Mouse (Mus musculus): ENCODE measurements around the gene Acads. TPM values are rescaled to one million over a fixed set of nuclear protein-coding genes. Genes with fewer than 3 reads are reported as not detected.
"Not testable (repeated sequence)": the region's sequence is repeated elsewhere in the genome, so short reads cannot be mapped to it uniquely, and the experiment has no call there.

Acads gene
- total RNA-seq (2017), result 7.1 and 10.5 TPM in 2 replicates

DNA sequence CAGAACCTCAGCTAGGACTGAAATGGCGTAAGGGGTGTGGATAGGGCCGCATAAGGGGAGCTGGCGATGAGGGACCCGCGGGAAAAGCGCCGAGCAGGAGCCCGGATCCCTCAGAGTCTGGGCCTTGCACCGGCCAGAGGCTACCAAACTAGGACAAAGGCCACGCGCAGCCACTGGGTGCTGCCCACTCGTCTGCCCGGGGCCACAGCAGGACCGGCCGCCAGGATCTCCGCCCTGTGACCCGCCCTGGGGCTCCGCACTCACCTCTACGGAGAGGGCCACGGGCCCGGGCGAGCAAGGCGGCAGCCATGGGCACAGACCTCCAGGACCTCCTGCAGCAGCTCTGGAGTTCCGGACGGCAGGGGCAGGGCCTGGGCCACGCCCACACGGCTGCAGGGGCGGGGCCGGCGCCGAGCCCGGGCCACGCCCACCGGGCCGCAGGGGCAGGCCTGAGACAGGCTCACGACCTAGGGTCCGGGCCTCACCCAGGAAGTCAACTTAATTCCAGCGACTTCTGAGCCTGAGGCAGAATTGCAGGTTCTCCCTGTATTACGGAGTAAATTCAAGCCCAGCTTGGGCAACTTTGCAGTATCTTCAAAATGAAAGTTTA is at the start of gene Acads:
Gene Acads, minus strand, starts transcription at position 386 of the 610 bp plus-strand sequence.
- ATAC-seq (ENCODE audit: extremely low read depth, insufficient number of reproducible peaks, low FRiP score, poor library complexity, severe bottlenecking), result peak; percentile 72

DNA sequence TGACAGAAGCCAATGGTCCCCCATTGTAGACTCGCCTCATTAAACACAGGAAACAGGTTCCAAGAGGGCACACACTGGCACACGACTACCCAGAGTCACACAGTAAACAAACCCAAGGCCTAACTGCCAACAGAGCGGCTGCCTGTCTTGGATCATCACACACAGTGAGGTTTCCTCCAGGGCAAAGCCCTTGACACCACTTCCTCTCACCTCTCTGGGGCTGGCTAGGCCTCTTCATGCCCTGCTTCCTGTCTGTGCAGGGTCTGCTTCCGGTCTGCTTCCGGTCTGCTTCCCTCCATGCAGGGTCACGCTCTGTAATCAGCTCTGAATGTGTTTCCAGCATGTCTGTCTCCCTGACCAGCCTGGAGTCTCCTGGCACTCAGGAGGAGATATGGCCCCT is 48.2 kb upstream of the Acads start:
- peak; percentile 95 for ATAC-seq (ENCODE audit: extremely low read depth, insufficient number of reproducible peaks, low FRiP score, poor library complexity, severe bottlenecking)

DNA sequence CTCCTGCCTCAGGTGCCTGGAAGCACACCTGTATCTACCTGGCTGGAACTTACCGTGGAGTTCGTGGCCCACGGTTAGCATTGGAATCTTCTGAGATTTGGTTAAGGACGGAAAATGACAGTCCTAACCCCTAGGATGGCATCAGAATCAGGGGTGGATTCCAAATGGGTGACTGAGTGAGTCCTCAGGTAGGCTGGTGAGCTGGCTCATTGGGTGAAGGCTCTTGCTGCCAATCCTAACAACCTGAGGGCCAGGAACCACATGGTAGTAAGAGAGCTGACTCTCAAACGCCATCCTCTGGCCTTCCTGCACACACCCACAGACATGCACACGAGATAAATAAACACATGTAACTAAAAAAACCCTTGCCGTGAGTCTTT is 47.7 kb upstream of the Acads start:
- no peak for ATAC-seq (ENCODE audit: extremely low read depth, insufficient number of reproducible peaks, low FRiP score, poor library complexity, severe bottlenecking)

DNA sequence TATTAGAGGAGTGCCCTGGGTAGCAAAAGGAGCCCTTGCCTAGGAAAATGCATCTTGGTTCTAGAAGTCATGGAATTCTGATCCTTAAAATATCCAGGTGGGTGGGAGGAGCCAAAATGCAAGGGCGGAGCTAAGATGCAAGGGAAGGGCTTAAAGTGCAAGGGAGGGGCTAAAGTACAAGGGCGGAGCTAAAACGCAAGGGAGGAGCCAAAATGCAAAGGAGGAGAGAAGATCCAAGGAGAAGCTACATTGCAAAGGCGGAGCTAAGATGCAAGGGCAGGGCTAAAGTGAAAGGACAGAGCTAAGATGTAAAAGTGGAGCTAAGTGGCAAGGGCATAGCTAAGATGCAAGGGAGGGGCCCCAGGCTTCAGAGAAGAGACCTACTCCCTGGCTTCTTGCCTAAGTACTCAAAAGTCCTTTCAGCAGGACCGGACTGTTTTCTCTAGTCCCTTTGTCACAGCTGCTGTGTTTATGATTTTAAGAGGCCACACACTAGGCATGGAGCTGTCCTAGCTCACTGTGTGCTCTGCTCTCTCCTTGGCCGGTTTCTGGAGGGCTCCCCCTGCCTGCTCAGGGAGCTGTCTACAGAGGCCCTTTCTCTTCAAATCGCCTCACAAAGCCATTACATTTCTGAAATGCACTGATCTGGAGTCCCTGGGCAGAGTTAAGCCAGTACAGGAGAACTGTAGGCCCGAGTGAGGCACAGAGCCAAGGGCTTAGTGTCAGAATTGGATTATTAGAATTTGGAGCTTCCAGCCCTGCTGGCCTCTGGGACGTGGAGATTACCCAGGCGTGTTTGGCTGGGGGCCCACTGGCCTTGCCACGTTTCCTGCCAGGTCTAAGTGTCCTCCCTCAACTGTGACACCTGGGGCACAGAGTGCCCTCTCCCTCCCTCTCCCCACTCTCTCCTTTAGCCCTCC is 47.0 kb upstream of the Acads start:
- ATAC-seq (ENCODE audit: extremely low read depth, insufficient number of reproducible peaks, low FRiP score, poor library complexity, severe bottlenecking), result no peak

DNA sequence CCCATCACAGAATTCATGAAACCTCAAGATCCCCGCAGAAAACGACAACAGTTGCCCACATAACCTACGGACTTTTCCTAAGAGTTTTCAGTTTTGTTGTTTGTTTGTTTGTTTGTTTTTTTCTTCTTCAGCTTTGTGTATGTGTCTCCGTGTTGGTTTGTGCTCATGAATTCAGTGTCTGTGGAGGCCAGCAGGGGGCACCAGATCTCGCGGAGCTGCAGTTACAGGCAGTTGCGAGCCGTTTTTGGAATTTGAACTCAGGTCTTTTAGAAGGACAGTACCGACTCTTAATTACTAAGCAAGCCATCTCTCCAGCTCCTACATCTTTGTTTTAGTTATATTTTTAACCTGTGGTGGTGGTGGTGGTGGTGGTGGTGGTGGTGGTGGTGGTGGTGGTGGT is 46.2 kb upstream of the Acads start:
- ATAC-seq (ENCODE audit: extremely low read depth, insufficient number of reproducible peaks, low FRiP score, poor library complexity, severe bottlenecking), result no peak

DNA sequence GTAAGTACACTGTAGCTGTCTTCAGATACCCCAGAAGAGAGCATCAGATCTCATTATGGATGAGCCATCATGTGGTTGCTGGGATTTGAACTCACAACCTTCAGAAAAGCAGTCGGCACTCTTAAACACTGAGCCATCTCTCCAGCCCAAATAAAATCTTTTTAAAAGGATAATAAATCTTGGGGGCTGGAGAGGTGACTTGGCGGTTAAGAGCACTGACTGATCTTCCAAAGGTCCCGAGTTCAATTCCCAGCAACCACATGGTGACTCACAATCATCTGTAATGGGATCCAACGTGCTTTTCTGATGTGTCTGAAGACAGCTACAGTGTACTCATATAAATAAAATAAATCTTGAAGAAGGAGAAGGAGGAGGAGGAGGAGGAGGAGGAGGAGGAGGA is 45.3 kb upstream of the Acads start:
- not testable (repeated sequence) for ATAC-seq (ENCODE audit: extremely low read depth, insufficient number of reproducible peaks, low FRiP score, poor library complexity, severe bottlenecking)

DNA sequence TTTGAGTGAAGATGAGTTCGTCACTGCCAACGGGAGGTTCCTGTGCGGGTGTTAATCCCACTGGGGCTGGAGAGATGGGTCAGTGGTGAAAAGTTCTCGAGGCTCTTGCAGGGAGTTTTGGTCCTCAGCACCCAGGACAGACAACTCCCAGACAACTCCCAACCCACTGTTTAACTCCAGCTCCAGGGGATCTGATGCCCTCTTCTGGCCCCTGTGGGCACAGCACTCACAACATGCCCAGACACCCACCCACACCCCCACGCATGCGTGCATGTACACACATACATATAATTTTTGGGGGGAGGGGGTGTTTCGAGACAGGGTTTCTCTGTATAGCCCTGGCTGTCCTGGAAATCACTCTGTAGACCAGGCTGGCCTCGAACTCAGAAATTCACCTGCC is 44.4 kb upstream of the Acads start:
- ATAC-seq (ENCODE audit: extremely low read depth, insufficient number of reproducible peaks, low FRiP score, poor library complexity, severe bottlenecking), result no peak

DNA sequence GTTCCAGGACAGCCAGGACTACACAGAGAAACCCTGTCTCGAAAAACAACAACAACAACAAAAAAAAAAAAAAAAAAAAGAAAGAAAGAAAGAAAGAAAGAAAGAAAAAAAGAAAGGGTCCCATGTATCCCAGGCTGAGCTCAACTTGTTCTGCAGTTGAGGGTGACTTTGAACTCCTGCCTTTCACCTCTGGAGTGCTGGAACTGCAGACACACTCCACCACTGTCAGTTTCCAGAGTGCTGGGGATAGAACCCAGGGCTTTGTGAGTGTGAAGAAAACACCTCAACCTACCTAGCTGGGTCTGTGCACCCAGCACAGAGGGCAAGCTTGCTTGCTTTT is 42.8 kb upstream of the Acads start:
- ATAC-seq (ENCODE audit: extremely low read depth, insufficient number of reproducible peaks, low FRiP score, poor library complexity, severe bottlenecking), result not testable (repeated sequence)

DNA sequence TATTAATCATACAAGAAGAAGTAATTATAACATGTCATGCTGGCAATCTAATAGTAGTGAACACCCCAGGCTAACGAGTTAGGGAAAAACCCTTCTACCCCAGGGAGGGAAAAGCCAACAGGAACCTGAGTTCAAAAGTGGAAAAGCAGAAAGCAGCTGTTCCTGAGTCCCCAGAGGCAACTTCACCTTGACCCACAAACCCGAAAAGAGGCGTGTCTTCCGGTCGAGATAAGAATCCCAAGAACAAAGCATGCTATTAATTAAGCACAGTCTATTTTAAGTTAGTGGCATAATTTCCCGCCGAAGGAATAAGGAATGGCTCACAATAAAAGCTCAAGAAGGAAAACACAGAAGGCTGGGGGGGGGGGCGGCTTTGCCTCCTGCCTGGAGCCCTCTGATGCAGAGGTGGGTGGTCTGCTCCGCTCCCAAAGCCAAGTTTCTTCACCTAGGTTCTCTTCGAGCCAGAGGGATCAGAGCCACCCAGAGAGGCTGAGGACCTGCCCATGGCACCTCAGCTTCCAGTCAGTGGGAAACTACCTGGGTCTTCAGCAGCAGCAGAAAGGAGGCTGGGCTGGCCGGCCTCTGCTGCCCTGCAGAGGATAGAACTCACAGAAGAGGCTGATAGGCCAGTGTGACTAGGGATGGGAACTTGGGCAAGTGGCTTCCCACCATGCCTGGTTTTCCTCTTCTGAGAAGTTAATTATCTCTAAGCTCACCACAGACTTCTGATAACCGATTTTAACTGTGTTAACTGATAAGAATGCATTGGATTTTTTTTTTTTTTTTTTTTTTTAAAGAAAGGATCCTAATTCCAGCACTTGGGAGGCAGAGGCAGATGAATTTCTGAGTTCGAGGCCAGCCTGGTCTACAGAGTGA is 42.2 kb upstream of the Acads start:
- ATAC-seq (ENCODE audit: extremely low read depth, insufficient number of reproducible peaks, low FRiP score, poor library complexity, severe bottlenecking), result no peak

DNA sequence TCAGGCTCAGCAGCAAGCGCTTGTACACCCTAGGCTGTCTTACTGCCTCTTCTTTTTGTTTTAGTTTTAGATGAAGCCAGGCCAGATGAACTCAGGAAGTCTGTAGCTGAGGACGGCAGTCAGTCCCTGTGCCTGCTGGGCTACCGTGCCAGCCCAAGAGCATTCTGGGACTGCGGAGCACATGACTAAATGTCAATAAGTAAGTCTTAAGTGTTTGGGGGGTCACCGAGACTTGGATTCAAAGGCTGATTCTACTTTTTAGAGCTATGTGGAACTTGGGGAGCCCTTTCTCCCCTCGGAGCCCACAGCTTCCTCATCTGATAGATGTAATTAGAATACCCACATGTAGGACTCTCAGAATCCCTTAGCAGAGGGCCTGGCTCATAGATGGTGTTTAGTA is 41.5 kb upstream of the Acads start:
- ATAC-seq (ENCODE audit: extremely low read depth, insufficient number of reproducible peaks, low FRiP score, poor library complexity, severe bottlenecking), result no peak

DNA sequence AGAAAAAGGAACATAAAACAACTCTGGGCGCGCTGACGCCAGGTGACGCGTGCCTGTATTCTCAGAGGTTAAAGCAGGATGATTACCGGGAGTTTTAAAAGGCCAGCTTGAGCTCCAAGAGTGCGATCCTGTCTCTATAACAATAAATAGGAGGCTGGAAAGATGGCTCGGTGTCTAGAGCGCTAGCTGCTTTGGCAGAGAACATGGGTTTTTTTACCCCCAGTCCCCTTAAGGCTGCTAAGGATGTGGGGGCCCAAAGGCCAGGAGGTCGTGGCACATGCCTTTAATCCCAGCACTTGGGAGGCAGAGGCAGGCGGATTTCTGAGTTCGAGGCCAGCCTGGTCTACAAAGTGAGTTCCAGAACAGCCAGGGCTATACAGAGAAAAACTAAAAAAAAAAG is 40.0 kb upstream of the Acads start:
- no peak for ATAC-seq (ENCODE audit: extremely low read depth, insufficient number of reproducible peaks, low FRiP score, poor library complexity, severe bottlenecking)

DNA sequence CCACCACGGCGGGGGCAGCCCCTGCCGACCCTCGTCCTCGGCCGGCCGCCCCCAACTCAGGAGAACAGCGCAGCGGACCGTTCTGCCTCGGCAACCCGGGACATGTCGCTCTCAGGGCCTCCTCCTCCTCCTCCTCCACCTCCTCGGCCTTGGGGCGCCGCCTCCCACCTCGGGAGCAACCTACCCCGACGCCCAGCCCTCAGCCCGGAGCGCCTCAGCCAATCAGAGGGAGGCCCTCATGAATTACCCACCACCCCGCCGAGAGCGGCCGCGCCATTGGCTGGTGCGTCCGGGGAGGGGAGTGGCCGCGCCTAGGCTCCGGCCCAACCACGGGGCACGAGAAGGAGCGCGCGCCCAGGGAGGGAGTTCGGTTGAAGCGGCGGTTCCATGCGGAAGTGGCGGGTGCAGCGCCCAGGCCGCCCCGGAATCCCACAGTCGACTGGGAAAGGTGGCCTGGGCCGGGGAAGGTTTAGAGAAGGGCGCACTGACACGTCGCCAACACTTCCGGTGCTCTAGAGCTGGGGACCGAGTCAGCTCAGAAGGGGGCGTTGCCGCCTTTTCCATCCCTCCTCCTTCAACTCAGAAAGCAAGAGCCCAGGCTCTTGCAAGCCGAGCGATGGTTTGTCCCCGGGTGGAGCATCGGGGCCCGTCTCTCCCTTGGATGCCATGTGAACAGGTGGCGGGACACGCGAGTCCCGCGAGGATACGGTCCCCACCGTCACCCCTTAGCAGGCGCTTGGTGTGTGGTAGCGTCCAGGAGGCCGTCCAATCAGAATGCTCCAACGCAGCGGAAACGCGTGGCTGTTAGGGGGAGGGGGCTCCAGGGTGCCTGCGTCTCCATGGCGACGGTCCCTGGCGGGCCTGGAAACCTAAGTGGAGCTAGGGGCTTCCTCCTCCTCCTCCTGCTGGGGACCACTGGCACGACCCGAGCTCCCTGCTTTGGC is 39.2 kb upstream of the Acads start, which contains the start of gene Mlec:
Gene Mlec, minus strand, starts transcription at position 140 of the 944 bp plus-strand sequence.
- ATAC-seq (ENCODE audit: extremely low read depth, insufficient number of reproducible peaks, low FRiP score, poor library complexity, severe bottlenecking), result peak; percentile 91

DNA sequence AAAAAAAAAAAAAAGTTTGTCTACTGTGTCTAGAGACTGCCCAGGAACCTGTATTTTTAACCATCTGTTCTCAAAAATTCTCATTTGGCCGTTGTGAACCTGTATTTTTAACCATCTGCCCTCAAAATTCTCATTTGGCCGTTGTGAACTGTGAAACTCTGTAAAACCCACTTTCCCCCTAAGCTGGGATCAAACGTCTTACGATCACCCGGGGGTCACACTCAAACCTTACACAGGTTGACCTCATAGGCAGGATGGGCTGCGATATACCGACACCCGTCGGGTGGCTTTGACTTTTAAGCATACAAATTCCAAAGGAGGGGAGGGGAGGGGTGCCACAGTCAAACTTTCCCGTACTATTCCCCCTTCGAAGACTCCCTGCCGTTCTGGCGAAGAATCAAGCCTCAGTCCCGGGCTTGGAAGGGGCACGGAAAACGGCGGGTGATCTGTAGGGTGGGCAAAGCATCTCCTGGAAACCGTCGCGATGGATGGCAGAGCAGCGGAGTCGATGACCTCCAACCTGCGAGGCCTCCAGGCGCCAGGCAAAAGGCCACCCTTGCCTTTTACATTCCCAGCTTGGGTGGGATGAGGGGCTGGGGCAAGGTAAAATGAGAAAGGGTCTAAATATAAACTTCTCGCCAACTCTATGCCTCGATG is 37.9 kb upstream of the Acads start:
- no peak for ATAC-seq (ENCODE audit: extremely low read depth, insufficient number of reproducible peaks, low FRiP score, poor library complexity, severe bottlenecking)

DNA sequence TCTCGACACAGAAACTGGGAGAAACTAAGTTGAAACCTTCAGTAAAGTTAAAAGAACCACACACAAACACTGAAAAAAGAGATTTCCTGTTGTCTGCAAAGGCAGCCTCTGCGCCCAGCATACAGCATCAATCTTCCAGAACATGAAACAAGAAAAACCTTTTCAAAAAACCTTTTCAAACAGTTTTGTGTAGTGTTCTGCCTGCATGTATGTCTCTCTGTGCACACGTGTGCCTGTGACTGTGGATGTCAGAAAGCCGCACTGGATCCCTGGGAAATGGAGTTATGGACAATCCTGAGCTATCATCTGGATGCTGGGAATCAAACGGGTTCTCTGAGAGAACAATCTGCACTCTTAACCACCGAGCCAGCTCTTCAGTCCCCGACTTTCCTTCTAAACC is 37.3 kb upstream of the Acads start:
- ATAC-seq (ENCODE audit: extremely low read depth, insufficient number of reproducible peaks, low FRiP score, poor library complexity, severe bottlenecking), result no peak

DNA sequence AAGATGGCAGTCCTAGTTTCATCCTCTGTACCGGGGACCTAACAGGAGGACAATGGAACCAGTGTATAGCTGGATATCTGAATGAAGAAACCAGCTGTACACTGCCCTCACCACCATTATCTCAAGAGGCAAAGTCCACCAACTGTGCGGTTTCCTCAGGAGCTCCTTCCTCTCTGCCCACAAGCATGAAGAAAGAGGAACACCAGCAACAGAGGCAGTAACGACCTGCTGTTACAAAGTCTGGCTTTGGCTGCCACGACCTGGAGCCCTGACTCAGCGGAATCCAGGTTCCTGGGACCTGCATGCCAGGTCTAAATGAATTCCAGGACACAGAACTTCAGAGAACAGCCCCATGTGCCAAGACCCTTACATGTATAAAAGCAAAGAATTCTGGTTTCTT is 36.7 kb upstream of the Acads start:
- peak; percentile 46 for ATAC-seq (ENCODE audit: extremely low read depth, insufficient number of reproducible peaks, low FRiP score, poor library complexity, severe bottlenecking)

DNA sequence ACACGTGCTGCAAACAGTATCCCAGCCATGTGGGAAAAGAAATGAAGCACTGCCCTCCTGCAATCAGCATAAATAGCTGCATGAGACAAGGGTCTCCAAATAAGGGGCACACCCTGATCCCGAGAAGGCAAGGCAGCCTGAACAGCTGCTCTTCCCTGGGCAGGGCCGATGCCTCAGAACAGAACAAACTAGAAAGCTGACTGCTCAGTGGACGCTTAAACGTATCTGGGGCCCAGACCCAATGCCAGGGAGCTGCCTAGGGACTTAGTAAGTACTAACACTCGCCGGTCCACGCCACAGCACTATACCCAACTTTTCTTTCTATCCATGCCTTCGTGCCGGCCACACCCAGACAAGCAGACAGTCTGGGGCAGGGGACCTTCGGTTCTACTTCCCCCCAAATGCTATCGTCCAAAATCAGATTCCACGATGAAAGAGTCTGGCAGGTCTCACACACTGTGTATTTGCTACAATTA is 36.0 kb upstream of the Acads start:
- no peak for ATAC-seq (ENCODE audit: extremely low read depth, insufficient number of reproducible peaks, low FRiP score, poor library complexity, severe bottlenecking)

DNA sequence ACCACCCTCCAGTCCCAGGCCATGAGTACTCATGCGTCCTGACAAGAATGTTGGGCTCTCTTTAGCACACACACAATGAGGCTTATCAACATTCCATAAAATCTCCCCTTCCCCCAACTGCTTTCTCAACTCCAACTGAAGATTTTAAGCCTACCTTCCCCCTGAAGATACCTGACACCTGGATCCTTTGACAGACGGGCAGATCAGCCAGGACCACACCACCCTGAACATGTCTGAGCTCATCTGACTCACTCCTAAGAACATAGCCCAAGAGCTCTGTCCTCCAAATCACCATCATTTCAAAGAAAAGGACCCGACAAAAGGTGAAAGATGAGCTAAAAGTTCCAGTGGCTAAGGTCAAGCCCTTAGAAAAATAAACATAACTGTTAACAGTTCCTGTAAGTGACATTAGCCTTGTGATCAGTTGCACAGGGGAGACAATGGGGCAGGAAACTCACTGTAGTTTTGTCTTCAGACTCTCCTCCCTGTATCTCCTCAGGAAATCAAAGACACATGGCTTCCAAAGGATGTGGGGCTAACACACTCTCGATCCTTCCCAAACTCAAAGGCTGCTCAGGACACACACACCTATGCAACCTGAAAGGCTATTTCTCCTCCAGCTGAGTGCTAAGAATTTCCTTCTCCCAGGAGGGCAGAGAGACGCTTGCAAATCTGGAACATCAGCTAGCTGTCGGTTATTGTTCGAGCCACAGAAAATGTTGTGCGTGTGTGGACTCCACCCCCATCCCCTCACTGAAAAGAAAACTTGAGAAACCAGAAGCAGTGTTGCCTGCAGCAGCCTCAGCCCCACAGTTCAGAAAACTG is 33.2 kb upstream of the Acads start:
- ATAC-seq (ENCODE audit: extremely low read depth, insufficient number of reproducible peaks, low FRiP score, poor library complexity, severe bottlenecking), result no peak
